In the genomic region with DNA sequence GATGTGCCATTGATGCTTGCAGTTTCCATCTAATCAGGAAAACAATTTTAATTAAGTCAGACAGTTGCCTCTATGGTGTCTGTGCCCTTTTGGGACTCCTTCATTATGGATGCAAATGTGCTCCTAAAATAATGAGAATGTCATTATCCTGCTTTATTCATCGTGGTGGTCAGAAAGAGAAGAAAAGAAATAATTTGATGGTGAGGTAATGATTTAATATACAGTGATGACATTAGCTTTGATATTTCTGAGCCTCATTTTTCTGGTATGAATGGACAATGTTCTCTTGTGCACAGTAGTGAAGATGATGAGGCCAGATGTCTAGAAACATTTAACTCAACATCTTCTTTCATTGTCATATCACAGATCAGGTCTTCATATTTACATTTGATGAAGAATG, we compare ENCODE assay signal across 21 mouse cellular contexts.
"Had no signal": no experiment of that assay in that cellular context is flagged by ENCODE, and none has a peak within 500 bp of the region (broad histone marks: within the 10 kb centered on the region; RNA-seq: fewer than 3 reads in every experiment).

No protein-coding gene starts in this region.

- H3K36me3 ChIP-seq: liver, embryonic 13.5 days; liver, embryonic 15.5 days; lung, embryonic 15.5 days; midbrain, embryonic 10.5 days; midbrain, embryonic 13.5 days; neural tube, embryonic 13.5 days; neural tube, embryonic 15.5 days; stomach, embryonic 15.5 days had no signal

- H3K4me1 ChIP-seq: liver, embryonic 13.5 days; liver, embryonic 15.5 days; lung, embryonic 15.5 days; midbrain, embryonic 10.5 days; midbrain, embryonic 13.5 days; neural tube, embryonic 13.5 days; neural tube, embryonic 15.5 days; stomach, embryonic 15.5 days had no signal

- H3K27me3 ChIP-seq: liver, embryonic 13.5 days; liver, embryonic 15.5 days; lung, embryonic 15.5 days; midbrain, embryonic 13.5 days; neural tube, embryonic 13.5 days; neural tube, embryonic 15.5 days; stomach, embryonic 15.5 days had no signal

- H3K4me3 ChIP-seq: liver, embryonic 13.5 days; liver, embryonic 15.5 days; lung, embryonic 15.5 days; midbrain, embryonic 10.5 days; midbrain, embryonic 13.5 days; myocyte; neural tube, embryonic 13.5 days; neural tube, embryonic 15.5 days; stomach, embryonic 15.5 days had no signal

- ATAC-seq: liver, postnatal 0 days; lung, postnatal 0 days; midbrain, embryonic 13.5 days had no signal

- H3K4me2 ChIP-seq: liver, embryonic 11.5 days; liver, embryonic 13.5 days; liver, embryonic 15.5 days; lung, embryonic 15.5 days; midbrain, embryonic 13.5 days; neural tube, embryonic 13.5 days; neural tube, embryonic 15.5 days; stomach, embryonic 15.5 days had no signal

- H3K9ac ChIP-seq: liver, embryonic 13.5 days; liver, embryonic 15.5 days; liver, postnatal 0 days; lung, embryonic 15.5 days; midbrain, embryonic 13.5 days; neural tube, embryonic 13.5 days; neural tube, embryonic 15.5 days; stomach, embryonic 15.5 days had no signal

- H3K27ac ChIP-seq: liver, embryonic 13.5 days; liver, embryonic 15.5 days; lung, embryonic 15.5 days; macrophage; midbrain, embryonic 10.5 days; midbrain, embryonic 13.5 days; neural tube, embryonic 13.5 days; neural tube, embryonic 15.5 days; stomach, embryonic 15.5 days; stomach, postnatal 0 days had no signal

- H3K9me3 ChIP-seq: liver, embryonic 13.5 days; liver, embryonic 15.5 days; lung, embryonic 15.5 days; midbrain, embryonic 10.5 days; midbrain, embryonic 13.5 days; neural tube, embryonic 13.5 days; neural tube, embryonic 15.5 days; stomach, embryonic 15.5 days had no signal

- DNase-seq: liver, embryonic 13.5 days; liver, postnatal 0 days; lung, adult 2 months; lung, postnatal 14 days; lung, postnatal 36 days; right cerebral cortex, adult 18-20 months; thymus, adult 2 months; thymus, postnatal 14 days; thymus, postnatal 36 days had no signal
